Mouse (Mus musculus) left cerebral cortex, adult 18-20 months (tissue): ENCODE results near the gene Mad1l1. TPM values are rescaled to one million over a fixed set of nuclear protein-coding genes. Genes with fewer than 3 reads are reported as not detected.
A peak's percentile ranks its signal among the peaks of the same experiment; 100 is the strongest.

Experiments
- DNase-seq, 2 experiments: peaks; one replicate each; pipeline ENCODE4 v3.0.0; 2021 to 2022; ENCODE audit warnings: low spot score in 2 of 2, mixed read lengths in 1 of 2
- total RNA-seq, 2 experiments: library from RNA; stranded (reverse); gene quantifications; 2 replicates each; pipeline ENCODE4 v1.2.3; 2021

The Mad1l1 gene
- total RNA-seq, 2 experiments from 2014 or later = 14.3 to 19.3 TPM

GRCm38 (mm10) chr5:140183387-140183786 is 138.0 kb downstream of the Mad1l1 start:
- DNase-seq = peak; percentile 9 to 19

GRCm38 (mm10) chr5:140182351-140182750 is 139.0 kb downstream of the Mad1l1 start:
- DNase-seq = no peak

- no peak for DNase-seq
These were observed 141.3 kb downstream of the Mad1l1 start for GRCm38 (mm10) chr5:140180016-140180415.

- DNase-seq = peak in 1 of 2 experiments; percentile 12
These were observed 143.2 kb downstream of the Mad1l1 start for GRCm38 (mm10) chr5:140178058-140178690.

- no peak for DNase-seq
These were observed 143.8 kb downstream of the Mad1l1 start for GRCm38 (mm10) chr5:140177582-140177981.

GRCm38 (mm10) chr5:140176370-140176769 is 145.0 kb downstream of the Mad1l1 start:
- DNase-seq = no peak

GRCm38 (mm10) chr5:140174814-140175490 is 146.4 kb downstream of the Mad1l1 start:
- DNase-seq = no peak

GRCm38 (mm10) chr5:140174066-140174465 is 147.3 kb downstream of the Mad1l1 start:
- DNase-seq = no peak

GRCm38 (mm10) chr5:140173181-140173580 is 148.2 kb downstream of the Mad1l1 start:
- no peak for DNase-seq

GRCm38 (mm10) chr5:140171710-140172109 is 149.6 kb downstream of the Mad1l1 start:
- no peak for DNase-seq

GRCm38 (mm10) chr5:140167531-140167930 is 153.8 kb downstream of the Mad1l1 start:
- DNase-seq = no peak

- DNase-seq = no peak
These were observed 154.3 kb downstream of the Mad1l1 start for GRCm38 (mm10) chr5:140167080-140167479.

GRCm38 (mm10) chr5:140163947-140164346 is 157.4 kb downstream of the Mad1l1 start:
- DNase-seq = no peak

- DNase-seq = no peak
These were observed 159.1 kb downstream of the Mad1l1 start for GRCm38 (mm10) chr5:140162071-140162845.

GRCm38 (mm10) chr5:140159007-140159406 is 162.3 kb downstream of the Mad1l1 start:
- no peak for DNase-seq

GRCm38 (mm10) chr5:140157886-140158627 is 163.3 kb downstream of the Mad1l1 start:
- no peak for DNase-seq

GRCm38 (mm10) chr5:140154166-140154565 is 167.2 kb downstream of the Mad1l1 start:
- DNase-seq = no peak

GRCm38 (mm10) chr5:140151871-140152270 is 169.5 kb downstream of the Mad1l1 start:
- DNase-seq = peak; percentile 11 to 13

- no peak for DNase-seq
These were observed 170.2 kb downstream of the Mad1l1 start for GRCm38 (mm10) chr5:140151180-140151579.

- DNase-seq = no peak
These were observed 170.7 kb downstream of the Mad1l1 start for GRCm38 (mm10) chr5:140150694-140151093.

GRCm38 (mm10) chr5:140150136-140150535 is 171.2 kb downstream of the Mad1l1 start:
- no peak for DNase-seq
